Mouse (Mus musculus) spleen, adult 2 months (tissue): ENCODE data around the gene Krt78.

Source experiments
- CTCF ChIP-seq: fragments of 200-500 bp; IDR thresholded peaks from 2 replicates; pipeline ENCODE4 v1.5.1; 2011; ENCODE audit warnings: mild to moderate bottlenecking, inconsistent platforms; ENCODE audit not compliant: insufficient read depth, insufficient read length, insufficient replicate concordance; ENCODE audit errors: extremely low read depth
- POLR2A ChIP-seq: fragments of 200-500 bp; IDR thresholded peaks from 2 replicates; pipeline ENCODE4 v1.6.1; 2011; ENCODE audit warnings: low read depth, low read length, inconsistent platforms

DNA sequence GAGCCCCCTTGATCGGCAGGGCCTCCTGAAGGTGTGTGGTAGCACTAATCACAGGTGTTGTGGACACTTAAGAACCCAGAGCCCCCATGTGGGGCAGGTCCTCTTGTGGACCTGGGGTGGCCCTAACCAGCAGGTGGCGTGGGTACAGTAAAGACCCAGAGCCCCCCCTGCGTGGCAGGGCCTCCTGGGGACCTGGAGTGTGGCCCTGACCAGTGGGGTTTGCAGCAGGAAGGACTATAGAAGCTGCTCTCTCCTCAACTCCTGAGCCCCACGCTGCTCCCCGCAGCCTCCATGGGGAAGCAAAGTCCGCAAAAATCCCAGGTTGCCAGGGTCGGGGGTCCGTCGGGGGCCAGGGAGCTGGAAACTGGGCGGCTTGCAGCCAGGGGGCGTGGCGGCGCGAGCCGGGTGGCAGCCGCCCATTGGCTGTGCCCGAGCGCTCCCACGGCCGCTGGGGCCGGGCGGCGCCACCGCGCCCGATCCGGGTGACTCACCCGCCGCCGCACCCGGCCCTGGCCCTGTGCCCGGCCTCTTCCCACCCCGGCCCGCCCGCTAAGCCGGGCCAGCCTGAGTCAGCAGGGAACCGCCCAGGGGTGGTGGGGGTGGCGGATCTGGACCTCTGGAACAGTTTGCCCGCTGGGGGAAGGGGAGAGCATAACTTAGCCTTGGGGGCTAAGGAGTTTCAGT lies 23.1 kb upstream of the Krt78 start:
- TF ChIP-seq CTCF (no peak), POLR2A (no peak)
